In genomic region chr7:35557577-35557976, GRCm38 (mm10) we compare ENCODE assay signal across 21 mouse cellular contexts. TPM values are rescaled to one million over a fixed set of nuclear protein-coding genes. Genes with fewer than 3 reads are reported as not detected.
DNase-seq lines count a peak whose midpoint lies in the region; ATAC-seq and TF ChIP-seq lines count a peak whose summit lies in the region.
"Had no signal": no experiment of that assay in that cellular context is flagged by ENCODE, and none has a peak within 500 bp of the region (broad histone marks: within the 10 kb centered on the region; RNA-seq: fewer than 3 reads in every experiment).

No protein-coding gene starts in this region.

- peak overlapping the region; percentile 99 for H3K27ac ChIP-seq in liver, embryonic 15.5 days (replicated peaks)
- H3K27ac ChIP-seq in heart, embryonic 12.5 days (ENCODE audit: poor library complexity, severe bottlenecking), result no peak overlapping the region
- H3K27ac ChIP-seq: forebrain, embryonic 15.5 days; heart, adult 2 months; neural tube, embryonic 12.5 days had no signal

- no peak for TF ChIP-seq CTCF in G1E (IDR thresholded peaks at IDR 0.05; ENCODE audit: low read depth, low read length)

- peaks cover 80% of the 10 kb centered on the region for H3K4me1 ChIP-seq in G1E (ENCODE audit: insufficient read depth, low read depth, low read length)
- peaks cover 88% of the 10 kb centered on the region for H3K4me1 ChIP-seq in liver, embryonic 15.5 days (replicated peaks)
- peaks cover 22% of the 10 kb centered on the region for H3K4me1 ChIP-seq in heart, embryonic 12.5 days (replicated peaks)

- peak; percentile 48 for ATAC-seq in G1E (ENCODE audit: extremely low read depth, insufficient number of reproducible peaks, low FRiP score, poor library complexity, severe bottlenecking)
- ATAC-seq in hematopoietic stem cell, adult 5-6 weeks (replicated peaks in 1 of 2; ENCODE audit: insufficient read depth in 1 of 2, low FRiP score in 2 of 2, low TSS enrichment in 1 of 2, low read depth in 1 of 2, poor library complexity in 2 of 2, severe bottlenecking in 2 of 2), result peak; percentile 31 to 44; a peak in 3 of 4 replicates
- no peak for ATAC-seq in liver, embryonic 15.5 days (ENCODE audit: insufficient read depth)
- no peak for ATAC-seq in heart, embryonic 12.5 days (ENCODE audit: insufficient number of reproducible peaks, low FRiP score)
- ATAC-seq: forebrain, embryonic 15.5 days; hindbrain, embryonic 16.5 days; Patski had no signal

- H3K9ac ChIP-seq in liver, embryonic 15.5 days, result peak overlapping the region; percentile 98; the same call in 1 of the 2 replicates
- H3K9ac ChIP-seq in heart, embryonic 12.5 days, result no peak overlapping the region
- H3K9ac ChIP-seq: forebrain, embryonic 15.5 days; neural tube, embryonic 12.5 days had no signal

- H3K4me2 ChIP-seq in liver, embryonic 15.5 days, result peak overlapping the region; percentile 95
- H3K4me2 ChIP-seq in heart, embryonic 12.5 days, result no peak overlapping the region
- H3K4me2 ChIP-seq: forebrain, embryonic 15.5 days; neural tube, embryonic 12.5 days had no signal

- intact Hi-C loops in heart, postnatal 36 days (cut with DNase I), result loop anchor here (5.0 to 10.0 kb wide), 2 partner anchors 197 to 240 kb away; partner anchors contain the start of genes Dpy19l3 and Gpatch1

- H3K36me3 ChIP-seq in G1E (replicated peaks), result peaks cover 8% of the 10 kb centered on the region
- H3K36me3 ChIP-seq in liver, embryonic 15.5 days (replicated peaks), result peaks cover 4% of the 10 kb centered on the region; the same call in 1 of the 2 replicates
- H3K36me3 ChIP-seq in heart, embryonic 12.5 days, result no peaks in the 10 kb centered on the region
- H3K36me3 ChIP-seq: forebrain, embryonic 15.5 days; neural tube, embryonic 12.5 days had no signal

- H3K4me3 ChIP-seq in G1E (ENCODE audit: low read depth, low read length), result no peak overlapping the region
- H3K4me3 ChIP-seq in liver, embryonic 15.5 days (replicated peaks), result no peak overlapping the region
- no peak overlapping the region for H3K4me3 ChIP-seq in heart, embryonic 12.5 days
- H3K4me3 ChIP-seq: forebrain, embryonic 15.5 days; heart, adult 2 months; megakaryocyte, embryonic 14.5 days; neural tube, embryonic 12.5 days had no signal

- DNase-seq in 416B (ENCODE audit: low read depth), result peak; percentile 88
- DNase-seq in G1E (ENCODE audit: low spot score), result peak; percentile 29
- no peak for DNase-seq in right cerebral cortex, adult 2 months (ENCODE audit: low spot score in 2 of 2)
- DNase-seq in cerebellum, adult 18-20 months, result no peak
- no peak for DNase-seq in heart, postnatal 36 days
- DNase-seq: heart, adult 2 months; heart, postnatal 10 days; kidney, postnatal 4 days; layer of hippocampus, postnatal 36 days; lung, adult 2 months; thymus, postnatal 4 days had no signal

- no peaks in the 10 kb centered on the region for H3K27me3 ChIP-seq in G1E (ENCODE audit: insufficient read depth, low read length)
- H3K27me3 ChIP-seq in liver, embryonic 15.5 days, result no peaks in the 10 kb centered on the region
- no peaks in the 10 kb centered on the region for H3K27me3 ChIP-seq in heart, embryonic 12.5 days (replicated peaks)
- H3K27me3 ChIP-seq: forebrain, embryonic 15.5 days; neural tube, embryonic 12.5 days had no signal

- H3K9me3 ChIP-seq in G1E (replicated peaks), result no peaks in the 10 kb centered on the region
- H3K9me3 ChIP-seq in liver, embryonic 15.5 days (replicated peaks), result no peaks in the 10 kb centered on the region
- no peaks in the 10 kb centered on the region for H3K9me3 ChIP-seq in heart, embryonic 12.5 days (replicated peaks)
- H3K9me3 ChIP-seq: forebrain, embryonic 15.5 days; megakaryocyte, embryonic 14.5 days; neural tube, embryonic 12.5 days had no signal

- WGBS in liver, embryonic 15.5 days (ENCODE audit: insufficient replicate concordance), result 4% methylated on average over 3 of the region's 3 CpGs
- 53% methylated on average over 3 of the region's 3 CpGs for WGBS in heart, embryonic 12.5 days

RNA-seq across cellular contexts. Expression of gene Nudt19, which starts 1.5 kb away (rescaled TPM):
- total RNA-seq in G1E (2014; fragmentation: Nextera tagmentation), result 122 and 136 TPM in 2 replicates
- 79.1 and 85.6 TPM in 2 replicates for total RNA-seq in G1E (2017)
- 30.1 and 31.9 TPM in 2 replicates for polyA plus RNA-seq in G1E (2012)
- total RNA-seq in hematopoietic stem cell, adult 5-6 weeks (2017), result 49.6 and 52.3 TPM in 2 replicates
- 67.2 and 69.0 TPM in 2 replicates for polyA plus RNA-seq in liver, embryonic 15.5 days (2015; fragmentation: Nextera tagmentation; extraction: Ambion mirVana)
- 84.5 and 85.0 TPM in 2 replicates for polyA plus RNA-seq in heart, embryonic 12.5 days (2016; fragmentation: Nextera tagmentation; extraction: Ambion mirVana)
- 10 to 100 TPM; 66.8 to 82.3 TPM for total RNA-seq in heart, postnatal 36 days (2021)

RNA-seq across cellular contexts. Expression of gene Tdrd12, which starts 20.0 kb away (rescaled TPM):
- total RNA-seq in G1E (2014; fragmentation: Nextera tagmentation) (0.23 TPM in 1 of 2 replicates, not detected in the other), G1E (2017) (not detected in 2 replicates)
- polyA plus RNA-seq in G1E (2012), result not detected in 2 replicates
- not detected in 2 replicates for total RNA-seq in hematopoietic stem cell, adult 5-6 weeks (2017)
- 0.20 TPM in 1 of 2 replicates, not detected in the other for polyA plus RNA-seq in liver, embryonic 15.5 days (2015; fragmentation: Nextera tagmentation; extraction: Ambion mirVana)
- 0.37 and 0.82 TPM in 2 replicates for polyA plus RNA-seq in heart, embryonic 12.5 days (2016; fragmentation: Nextera tagmentation; extraction: Ambion mirVana)
- not detected for total RNA-seq in heart, postnatal 36 days (2021)
- total RNA-seq: gastrocnemius, adult 18-20 months had no signal
- polyA plus RNA-seq: heart, adult 2 months; spleen, adult 2 months had no signal

RNA-seq across cellular contexts. Expression of gene Rgs9bp, which starts 27.8 kb away (rescaled TPM):
- total RNA-seq in G1E (2014; fragmentation: Nextera tagmentation) (6.4 and 6.9 TPM in 2 replicates), G1E (2017) (14.6 and 16.3 TPM in 2 replicates)
- 0.54 and 0.59 TPM in 2 replicates for polyA plus RNA-seq in G1E (2012)
- total RNA-seq in hematopoietic stem cell, adult 5-6 weeks (2017), result 0.19 and 0.84 TPM in 2 replicates
- polyA plus RNA-seq in liver, embryonic 15.5 days (2015; fragmentation: Nextera tagmentation; extraction: Ambion mirVana), result 0.03 TPM in 2 replicates
- 0.82 TPM in 2 replicates for polyA plus RNA-seq in heart, embryonic 12.5 days (2016; fragmentation: Nextera tagmentation; extraction: Ambion mirVana)
- total RNA-seq in heart, postnatal 36 days (2021), result under 1 TPM; 0.03 to 0.06 TPM
- polyA plus RNA-seq: heart, adult 2 months had no signal

RNA-seq across cellular contexts. Expression of gene Ankrd27, which starts 28.5 kb away (rescaled TPM):
- total RNA-seq in G1E (2014; fragmentation: Nextera tagmentation) (130 and 163 TPM in 2 replicates), G1E (2017) (247 and 248 TPM in 2 replicates)
- polyA plus RNA-seq in G1E (2012), result 165 and 202 TPM in 2 replicates
- total RNA-seq in hematopoietic stem cell, adult 5-6 weeks (2017), result 37.3 and 42.2 TPM in 2 replicates
- polyA plus RNA-seq in liver, embryonic 15.5 days (2015; fragmentation: Nextera tagmentation; extraction: Ambion mirVana), result 20.7 and 22.6 TPM in 2 replicates
- polyA plus RNA-seq in heart, embryonic 12.5 days (2016; fragmentation: Nextera tagmentation; extraction: Ambion mirVana), result 22.1 and 23.6 TPM in 2 replicates
- 10 to 100 TPM; 11.2 to 13.0 TPM for total RNA-seq in heart, postnatal 36 days (2021)

Comparison
In these comparisons a context has a peak if more than half of its experiments do, and no peak if none do; other contexts are left out.
1. DNase-seq: peak in 416B (single experiment) and G1E (single experiment); none in right cerebral cortex, adult 2 months (0 of 2), cerebellum, adult 18-20 months (0 of 2) and heart, postnatal 36 days (0 of 2).
2. ATAC-seq: peak in G1E (single experiment) and hematopoietic stem cell, adult 5-6 weeks (2 of 2); none in liver, embryonic 15.5 days (single experiment) and heart, embryonic 12.5 days (single experiment).